Mouse (Mus musculus) CH12F3 (cell line): Measurements from ENCODE around the gene Acap1.
"Not testable (repeated sequence)": the region's sequence is repeated elsewhere in the genome, so short reads cannot be mapped to it uniquely, and the experiment has no call there.

ENCODE experiments used
- in situ Hi-C: fragments of 300-500 bp; cut with MboI; formaldehyde crosslinking; loops from 2 replicates; pipeline ENCODE4 v1.14.3; 2020; ENCODE audit warnings: low sequenced_read_pairs

The Acap1 gene

GRCm38 (mm10) chr11:69877878-69878277 lies 17.5 kb downstream of the Acap1 start, which contains the start of gene Tmem95:
Gene Tmem95, minus strand, starts transcription at chr11:69878018.
- in situ Hi-C loops: loop anchor here (10.0 kb wide), 1 partner anchor 133 kb away; no protein-coding TSS in a partner anchor

- in situ Hi-C loops: loop anchor here (10.0 kb wide), 1 partner anchor 132 kb away; no protein-coding TSS in a partner anchor
Measured at GRCm38 (mm10) chr11:69876867-69877266, 18.5 kb downstream of the Acap1 start.

- in situ Hi-C loops: loop anchor here (10.0 kb wide), 1 partner anchor 131 kb away; no protein-coding TSS in a partner anchor
Measured at GRCm38 (mm10) chr11:69876186-69876585, 19.2 kb downstream of the Acap1 start.

- in situ Hi-C loops: loop anchor here (10.0 kb wide), 1 partner anchor 128 kb away; no protein-coding TSS in a partner anchor
Measured at GRCm38 (mm10) chr11:69872451-69872850, 22.9 kb downstream of the Acap1 start.

GRCm38 (mm10) chr11:69871822-69872221 lies 23.5 kb downstream of the Acap1 start:
- in situ Hi-C loops: loop anchor here (10.0 kb wide), 1 partner anchor 127 kb away; no protein-coding TSS in a partner anchor

GRCm38 (mm10) chr11:69870289-69871069 lies 24.9 kb downstream of the Acap1 start:
- in situ Hi-C loops: loop anchor here (10.0 kb wide), 1 partner anchor 126 kb away; no protein-coding TSS in a partner anchor

- in situ Hi-C loops: no loop called here
Measured at GRCm38 (mm10) chr11:69867335-69867734, 28.0 kb downstream of the Acap1 start.

GRCm38 (mm10) chr11:69865561-69865960 lies 29.8 kb downstream of the Acap1 start:
- in situ Hi-C loops: no loop called here

GRCm38 (mm10) chr11:69864138-69864860 lies 31.0 kb downstream of the Acap1 start:
- in situ Hi-C loops: no loop called here

GRCm38 (mm10) chr11:69863729-69864128 lies 31.6 kb downstream of the Acap1 start:
- in situ Hi-C loops: not testable (repeated sequence)

GRCm38 (mm10) chr11:69858113-69858998 lies 37.0 kb downstream of the Acap1 start, which contains the start of gene Tnk1:
Gene Tnk1, minus strand, starts transcription at chr11:69858730.
- in situ Hi-C loops: no loop called here

GRCm38 (mm10) chr11:69855347-69855746 lies 40.0 kb downstream of the Acap1 start:
- in situ Hi-C loops: no loop called here

- in situ Hi-C loops: no loop called here
Measured at GRCm38 (mm10) chr11:69854680-69855079, 40.7 kb downstream of the Acap1 start.

- in situ Hi-C loops: no loop called here
Measured at GRCm38 (mm10) chr11:69853994-69854393, 41.3 kb downstream of the Acap1 start.

GRCm38 (mm10) chr11:69850754-69851153 lies 44.6 kb downstream of the Acap1 start:
- in situ Hi-C loops: no loop called here

- in situ Hi-C loops: no loop called here
Measured at GRCm38 (mm10) chr11:69849884-69850283, 45.5 kb downstream of the Acap1 start.

GRCm38 (mm10) chr11:69849128-69849527 lies 46.2 kb downstream of the Acap1 start:
- in situ Hi-C loops: no loop called here

GRCm38 (mm10) chr11:69848021-69848420 lies 47.3 kb downstream of the Acap1 start:
- in situ Hi-C loops: no loop called here

- in situ Hi-C loops: no loop called here
Measured at GRCm38 (mm10) chr11:69846738-69847688, 48.3 kb downstream of the Acap1 start.
